Mouse (Mus musculus) lung, postnatal 14 days (tissue): Measurements from ENCODE around the gene Olfr615.
"Not testable (repeated sequence)": the region's sequence is repeated elsewhere in the genome, so short reads cannot be mapped to it uniquely, and the experiment has no call there.

ENCODE experiments used
- DNase-seq: peaks from one replicate; pipeline ENCODE4 v3.0.0; 2021

Olfr615 gene

GRCm38 (mm10) chr7:103555779-103556178 lies at the start of gene Olfr615:
Gene Olfr615, plus strand, starts transcription at chr7:103556079.
- DNase-seq, result no peak

GRCm38 (mm10) chr7:103512022-103512421 lies 43.9 kb upstream of the Olfr615 start, which contains the start of gene Olfr610:
Gene Olfr610, minus strand, starts transcription at chr7:103512122.
- no peak for DNase-seq

- not testable (repeated sequence) for DNase-seq
Measured at GRCm38 (mm10) chr7:103520746-103521145, 35.1 kb upstream of the Olfr615 start, which contains the start of gene Olfr611. Gene Olfr611, minus strand, starts transcription at chr7:103520846.

- DNase-seq, result not testable (repeated sequence)
Measured at GRCm38 (mm10) chr7:103542617-103543016, 13.3 kb upstream of the Olfr615 start, which contains the start of gene Olfr612. Gene Olfr612, minus strand, starts transcription at chr7:103542717.

GRCm38 (mm10) chr7:103547774-103548173 lies 8.1 kb upstream of the Olfr615 start, which contains the start of gene Olfr613:
Gene Olfr613, plus strand, starts transcription at chr7:103548074.
- no peak for DNase-seq

GRCm38 (mm10) chr7:103569043-103569442 lies 13.2 kb downstream of the Olfr615 start, which contains the start of gene Olfr616:
Gene Olfr616, minus strand, starts transcription at chr7:103569143.
- no peak for DNase-seq

GRCm38 (mm10) chr7:103572761-103573160 lies 16.9 kb downstream of the Olfr615 start, which contains the start of gene Olfr617:
Gene Olfr617, plus strand, starts transcription at chr7:103573061.
- DNase-seq, result no peak

GRCm38 (mm10) chr7:103589803-103590202 lies 33.9 kb downstream of the Olfr615 start, which contains the start of gene Olfr618:
Gene Olfr618, plus strand, starts transcription at chr7:103590103.
- no peak for DNase-seq

- DNase-seq, result no peak
Measured at GRCm38 (mm10) chr7:103600275-103600674, 44.4 kb downstream of the Olfr615 start, which contains the start of gene Olfr619. Gene Olfr619, plus strand, starts transcription at chr7:103600575.

GRCm38 (mm10) chr7:103607425-103607824 lies 51.5 kb downstream of the Olfr615 start:
- no peak for DNase-seq

GRCm38 (mm10) chr7:103612434-103612833 lies 56.6 kb downstream of the Olfr615 start, which contains the start of gene Olfr620:
Gene Olfr620, minus strand, starts transcription at chr7:103612534.
- no peak for DNase-seq
